In genomic region chr12:9404981-9405380, GRCm38 (mm10) we compare ENCODE assay signal across 21 mouse cellular contexts.
DNase-seq lines count a peak whose midpoint lies in the region; ATAC-seq and TF ChIP-seq lines count a peak whose summit lies in the region.
"Had no signal": no experiment of that assay in that cellular context is flagged by ENCODE, and none has a peak within 500 bp of the region (broad histone marks: within the 10 kb centered on the region; RNA-seq: fewer than 3 reads in every experiment).

No protein-coding gene starts in this region.

- WGBS in hindbrain, postnatal 0 days, result 57% methylated on average over 7 of the region's 7 CpGs
- 83% methylated on average over 7 of the region's 7 CpGs for WGBS in hindbrain, embryonic 11.5 days
- 77% methylated on average over 7 of the region's 7 CpGs for WGBS in midbrain, embryonic 14.5 days
- 74% methylated on average over 7 of the region's 7 CpGs for WGBS in midbrain, embryonic 15.5 days
- WGBS in limb, embryonic 13.5 days, result 40% methylated on average over 7 of the region's 7 CpGs

- no peak overlapping the region for H3K27ac ChIP-seq in hindbrain, postnatal 0 days
- no peak overlapping the region for H3K27ac ChIP-seq in hindbrain, embryonic 11.5 days (ENCODE audit: low read depth, low read length)
- H3K27ac ChIP-seq in midbrain, embryonic 14.5 days (replicated peaks; ENCODE audit: low read depth, low read length), result no peak overlapping the region
- H3K27ac ChIP-seq in midbrain, embryonic 15.5 days, result no peak overlapping the region
- H3K27ac ChIP-seq in limb, embryonic 13.5 days, result peak overlapping the region; percentile 35
- H3K27ac ChIP-seq: forebrain, embryonic 13.5 days; hindbrain, embryonic 10.5 days; liver, embryonic 15.5 days; midbrain, embryonic 12.5 days had no signal

- H3K9me3 ChIP-seq in hindbrain, postnatal 0 days (ENCODE audit: low read length), result no peaks in the 10 kb centered on the region
- H3K9me3 ChIP-seq in hindbrain, embryonic 11.5 days (ENCODE audit: control insufficient read depth, low read length), result no peaks in the 10 kb centered on the region
- H3K9me3 ChIP-seq in midbrain, embryonic 14.5 days (ENCODE audit: control insufficient read depth, low read length), result no peaks in the 10 kb centered on the region
- no peaks in the 10 kb centered on the region for H3K9me3 ChIP-seq in midbrain, embryonic 15.5 days
- no peaks in the 10 kb centered on the region for H3K9me3 ChIP-seq in limb, embryonic 13.5 days
- H3K9me3 ChIP-seq: forebrain, embryonic 13.5 days; heart, embryonic 12.5 days; hindbrain, embryonic 10.5 days; liver, embryonic 15.5 days; midbrain, embryonic 12.5 days had no signal

- TF ChIP-seq CTCF in hindbrain, postnatal 0 days (IDR thresholded peaks at IDR 0.05; ENCODE audit: low read depth), result no peak

- no peak overlapping the region for H3K4me2 ChIP-seq in hindbrain, postnatal 0 days (ENCODE audit: low read depth, low read length)
- no peak overlapping the region for H3K4me2 ChIP-seq in hindbrain, embryonic 11.5 days (replicated peaks; ENCODE audit: low read depth, low read length)
- H3K4me2 ChIP-seq in midbrain, embryonic 14.5 days (ENCODE audit: low read length), result no peak overlapping the region
- no peak overlapping the region for H3K4me2 ChIP-seq in midbrain, embryonic 15.5 days
- H3K4me2 ChIP-seq in limb, embryonic 13.5 days (replicated peaks), result no peak overlapping the region
- H3K4me2 ChIP-seq: forebrain, embryonic 13.5 days; heart, embryonic 12.5 days; liver, embryonic 15.5 days; midbrain, embryonic 12.5 days had no signal

- no peaks in the 10 kb centered on the region for H3K36me3 ChIP-seq in hindbrain, postnatal 0 days (ENCODE audit: insufficient read depth, low read length)
- H3K36me3 ChIP-seq in hindbrain, embryonic 11.5 days (ENCODE audit: control insufficient read depth, insufficient read depth, low read length), result no peaks in the 10 kb centered on the region
- no peaks in the 10 kb centered on the region for H3K36me3 ChIP-seq in midbrain, embryonic 14.5 days (ENCODE audit: control insufficient read depth, insufficient read depth, low read length)
- no peaks in the 10 kb centered on the region for H3K36me3 ChIP-seq in midbrain, embryonic 15.5 days (replicated peaks)
- no peaks in the 10 kb centered on the region for H3K36me3 ChIP-seq in limb, embryonic 13.5 days
- H3K36me3 ChIP-seq: heart, embryonic 12.5 days; hindbrain, embryonic 10.5 days; liver, embryonic 15.5 days; midbrain, embryonic 12.5 days had no signal

- no peak overlapping the region for H3K9ac ChIP-seq in hindbrain, postnatal 0 days (replicated peaks; ENCODE audit: low read length)
- H3K9ac ChIP-seq in hindbrain, embryonic 11.5 days (ENCODE audit: low read depth, low read length), result no peak overlapping the region
- H3K9ac ChIP-seq in midbrain, embryonic 14.5 days (replicated peaks; ENCODE audit: low read length), result no peak overlapping the region
- H3K9ac ChIP-seq in midbrain, embryonic 15.5 days, result no peak overlapping the region
- H3K9ac ChIP-seq in limb, embryonic 13.5 days, result no peak overlapping the region
- H3K9ac ChIP-seq: forebrain, embryonic 13.5 days; heart, embryonic 12.5 days; liver, embryonic 15.5 days; midbrain, embryonic 12.5 days had no signal

- H3K27me3 ChIP-seq in hindbrain, postnatal 0 days (ENCODE audit: insufficient read depth, low read length), result no peaks in the 10 kb centered on the region
- H3K27me3 ChIP-seq in hindbrain, embryonic 11.5 days (ENCODE audit: control insufficient read depth, insufficient read depth, low read length), result no peaks in the 10 kb centered on the region
- H3K27me3 ChIP-seq in midbrain, embryonic 14.5 days (ENCODE audit: control insufficient read depth, insufficient read depth, low read length), result no peaks in the 10 kb centered on the region
- H3K27me3 ChIP-seq in midbrain, embryonic 15.5 days (replicated peaks), result no peaks in the 10 kb centered on the region
- no peaks in the 10 kb centered on the region for H3K27me3 ChIP-seq in limb, embryonic 13.5 days
- H3K27me3 ChIP-seq: forebrain, embryonic 13.5 days; heart, embryonic 12.5 days; liver, embryonic 15.5 days; midbrain, embryonic 12.5 days had no signal

- H3K4me1 ChIP-seq in hindbrain, postnatal 0 days (ENCODE audit: insufficient read depth, low read length), result no peaks in the 10 kb centered on the region
- H3K4me1 ChIP-seq in hindbrain, embryonic 11.5 days (replicated peaks; ENCODE audit: control insufficient read depth, insufficient read depth, low read length), result no peaks in the 10 kb centered on the region
- H3K4me1 ChIP-seq in midbrain, embryonic 14.5 days (ENCODE audit: control insufficient read depth, insufficient read depth, low read length), result no peaks in the 10 kb centered on the region
- H3K4me1 ChIP-seq in midbrain, embryonic 15.5 days, result no peaks in the 10 kb centered on the region
- peaks cover 18% of the 10 kb centered on the region for H3K4me1 ChIP-seq in limb, embryonic 13.5 days
- H3K4me1 ChIP-seq: forebrain, embryonic 13.5 days; heart, embryonic 12.5 days; hindbrain, embryonic 10.5 days; liver, embryonic 15.5 days; midbrain, embryonic 12.5 days had no signal

- ATAC-seq in hindbrain, postnatal 0 days, result no peak
- no peak for ATAC-seq in hindbrain, embryonic 11.5 days (ENCODE audit: low FRiP score)
- ATAC-seq in midbrain, embryonic 14.5 days (ENCODE audit: low FRiP score, low TSS enrichment), result no peak
- no peak for ATAC-seq in midbrain, embryonic 15.5 days (replicated peaks)
- ATAC-seq in limb, embryonic 13.5 days (ENCODE audit: low FRiP score, low read depth), result 0 out of 2 replicates have a peak, but pooled peaks have one; percentile 59
- ATAC-seq in megakaryocyte-erythroid progenitor cell, adult 5-6 weeks (replicated peaks; ENCODE audit: low FRiP score, low TSS enrichment, poor library complexity, severe bottlenecking), result no peak
- ATAC-seq: forebrain, embryonic 13.5 days; intestine, postnatal 0 days had no signal

- no peak overlapping the region for H3K4me3 ChIP-seq in hindbrain, postnatal 0 days (ENCODE audit: low read length)
- H3K4me3 ChIP-seq in hindbrain, embryonic 11.5 days (ENCODE audit: low read depth, low read length), result no peak overlapping the region
- no peak overlapping the region for H3K4me3 ChIP-seq in midbrain, embryonic 14.5 days (replicated peaks; ENCODE audit: low read depth, low read length)
- H3K4me3 ChIP-seq in midbrain, embryonic 15.5 days, result no peak overlapping the region
- no peak overlapping the region for H3K4me3 ChIP-seq in limb, embryonic 13.5 days
- H3K4me3 ChIP-seq: erythroblast, embryonic 14.5 days; forebrain, embryonic 13.5 days; heart, embryonic 12.5 days; hindbrain, embryonic 10.5 days; liver, embryonic 15.5 days; midbrain, embryonic 12.5 days had no signal

- peak; percentile 17 for DNase-seq in hindbrain, postnatal 0 days (ENCODE audit: low spot score)
- no peak for DNase-seq in hindbrain, embryonic 11.5 days (ENCODE audit: low spot score)
- peak; percentile 1 for DNase-seq in midbrain, embryonic 14.5 days
- no peak for DNase-seq in ovary, adult 18-20 months (ENCODE audit: low spot score)
- DNase-seq: adrenal gland, postnatal 10 days; cerebellum, adult 8-10 months; gastrocnemius, postnatal 10 days; heart, postnatal 10 days; kidney, postnatal 25 days; liver; thymus, postnatal 14 days had no signal

Comparison
In these comparisons a context has a peak if more than half of its experiments do, and no peak if none do; other contexts are left out.
1. DNase-seq: peak in hindbrain, postnatal 0 days (single experiment) and midbrain, embryonic 14.5 days (single experiment); none in hindbrain, embryonic 11.5 days (single experiment) and ovary, adult 18-20 months (single experiment).